Comparison of ENCODE assay signal across 12 mouse cellular contexts in the genomic region with DNA sequence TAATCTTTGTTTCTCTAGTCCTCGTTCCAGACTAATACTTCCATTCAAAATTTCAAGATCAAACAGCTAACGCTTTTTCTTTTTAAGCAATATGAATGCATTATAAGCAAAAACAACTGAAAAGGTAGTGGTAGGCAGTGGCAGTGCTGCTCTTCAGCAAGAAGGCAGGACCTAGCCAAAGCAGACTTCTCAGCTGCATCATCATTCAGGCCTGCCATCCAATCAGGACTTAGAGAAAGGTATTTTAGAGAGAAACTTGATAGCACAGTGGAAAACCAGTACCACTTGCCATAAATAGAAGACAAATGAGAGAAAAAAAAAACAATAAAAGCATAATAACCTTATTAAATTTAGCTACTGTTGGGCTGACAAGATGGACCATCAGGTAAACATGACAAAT. TPM values are rescaled to one million over a fixed set of nuclear protein-coding genes. Genes with fewer than 3 reads are reported as not detected.
DNase-seq lines count a peak whose midpoint lies in the region; ATAC-seq and TF ChIP-seq lines count a peak whose summit lies in the region.
"Had no signal": no experiment of that assay in that cellular context is flagged by ENCODE, and none has a peak within 500 bp of the region (broad histone marks: within the 10 kb centered on the region; RNA-seq: fewer than 3 reads in every experiment).

No protein-coding gene starts in this region.

- no peak overlapping the region for H3K27ac ChIP-seq in lung, embryonic 14.5 days (ENCODE audit: low read depth)
- no peak overlapping the region for H3K27ac ChIP-seq in embryonic facial prominence, embryonic 13.5 days
- H3K27ac ChIP-seq in limb, embryonic 13.5 days, result no peak overlapping the region
- no peak overlapping the region for H3K27ac ChIP-seq in neural tube, embryonic 13.5 days (replicated peaks)

- no peak for ATAC-seq in lung, embryonic 14.5 days (ENCODE audit: insufficient read depth)
- ATAC-seq in embryonic facial prominence, embryonic 13.5 days (ENCODE audit: insufficient number of reproducible peaks, insufficient read depth, low FRiP score, low TSS enrichment, low read depth), result no peak
- no peak for ATAC-seq in limb, embryonic 13.5 days (ENCODE audit: low FRiP score, low read depth)
- no peak for ATAC-seq in neural tube, embryonic 13.5 days (ENCODE audit: low read depth)

- H3K9me3 ChIP-seq in lung, embryonic 14.5 days (ENCODE audit: low read depth, low read length), result no peaks in the 10 kb centered on the region
- H3K9me3 ChIP-seq in embryonic facial prominence, embryonic 13.5 days, result no peaks in the 10 kb centered on the region
- H3K9me3 ChIP-seq in limb, embryonic 13.5 days, result no peaks in the 10 kb centered on the region
- no peaks in the 10 kb centered on the region for H3K9me3 ChIP-seq in neural tube, embryonic 13.5 days

- peak overlapping the region; percentile 87; the same call in 1 of the 2 replicates for H3K4me2 ChIP-seq in lung, embryonic 14.5 days
- peak overlapping the region; percentile 96 for H3K4me2 ChIP-seq in embryonic facial prominence, embryonic 13.5 days
- H3K4me2 ChIP-seq in limb, embryonic 13.5 days (replicated peaks), result peak overlapping the region; percentile 97
- peak overlapping the region; percentile 91 for H3K4me2 ChIP-seq in neural tube, embryonic 13.5 days

- 83% methylated on average over 2 of the region's 2 CpGs for WGBS in lung, embryonic 14.5 days
- WGBS in embryonic facial prominence, embryonic 13.5 days, result 80% methylated on average over 2 of the region's 2 CpGs
- 83% methylated on average over 2 of the region's 2 CpGs for WGBS in limb, embryonic 13.5 days
- 86% methylated on average over 2 of the region's 2 CpGs for WGBS in neural tube, embryonic 13.5 days

- no peak overlapping the region for H3K9ac ChIP-seq in lung, embryonic 14.5 days
- no peak overlapping the region for H3K9ac ChIP-seq in embryonic facial prominence, embryonic 13.5 days
- H3K9ac ChIP-seq in limb, embryonic 13.5 days, result no peak overlapping the region
- peak overlapping the region; percentile 50 for H3K9ac ChIP-seq in neural tube, embryonic 13.5 days

- peaks cover 4% of the 10 kb centered on the region; the same call in 1 of the 2 replicates for H3K36me3 ChIP-seq in lung, embryonic 14.5 days (ENCODE audit: insufficient read depth)
- 0 out of 2 replicates have a peak, but pooled peaks cover 7% of the 10 kb centered on the region for H3K36me3 ChIP-seq in embryonic facial prominence, embryonic 13.5 days
- peaks cover 23% of the 10 kb centered on the region for H3K36me3 ChIP-seq in limb, embryonic 13.5 days
- H3K36me3 ChIP-seq in neural tube, embryonic 13.5 days, result no peaks in the 10 kb centered on the region

- DNase-seq in lung, embryonic 14.5 days, result peak; percentile 12
- no peak for DNase-seq in lung, postnatal 25 days (ENCODE audit: low spot score)
- DNase-seq in lung, postnatal 14 days, result no peak
- no peak for DNase-seq in c-Kit-positive CD71-positive TER-119-positive erythroid progenitor cells, embryonic 14.5 days (ENCODE audit: low spot score)
- DNase-seq: adrenal gland, postnatal 14 days; cerebellum, postnatal 10 days; gastrocnemius, postnatal 14 days; right cerebral cortex, postnatal 25 days; thymus, postnatal 14 days had no signal

- H3K27me3 ChIP-seq in lung, embryonic 14.5 days (ENCODE audit: insufficient read depth, low read length), result no peaks in the 10 kb centered on the region; the same call in 1 of the 2 replicates
- H3K27me3 ChIP-seq in embryonic facial prominence, embryonic 13.5 days, result no peaks in the 10 kb centered on the region
- H3K27me3 ChIP-seq in limb, embryonic 13.5 days, result peaks cover 10% of the 10 kb centered on the region; the same call in 1 of the 2 replicates
- H3K27me3 ChIP-seq in neural tube, embryonic 13.5 days, result no peaks in the 10 kb centered on the region; the same call in 1 of the 2 replicates

- no peak overlapping the region for H3K4me3 ChIP-seq in lung, embryonic 14.5 days (ENCODE audit: low read depth, low read length)
- H3K4me3 ChIP-seq in embryonic facial prominence, embryonic 13.5 days, result no peak overlapping the region
- H3K4me3 ChIP-seq in limb, embryonic 13.5 days, result no peak overlapping the region
- H3K4me3 ChIP-seq in neural tube, embryonic 13.5 days, result peak overlapping the region; percentile 91

- no peak for TF ChIP-seq CTCF in lung, embryonic 14.5 days (IDR thresholded peaks at IDR 0.05; ENCODE audit: low read depth)

- H3K4me1 ChIP-seq in lung, embryonic 14.5 days (ENCODE audit: insufficient read depth), result 0 out of 2 replicates have a peak, but pooled peaks cover 5% of the 10 kb centered on the region
- peaks cover 31% of the 10 kb centered on the region for H3K4me1 ChIP-seq in embryonic facial prominence, embryonic 13.5 days
- H3K4me1 ChIP-seq in limb, embryonic 13.5 days, result peaks cover 30% of the 10 kb centered on the region
- peaks cover 44% of the 10 kb centered on the region for H3K4me1 ChIP-seq in neural tube, embryonic 13.5 days (replicated peaks)

RNA-seq across cellular contexts. Expression of a gene that starts 2.0 kb away (rescaled TPM):
- polyA plus RNA-seq in lung, embryonic 14.5 days (2014; fragmentation: Nextera tagmentation; extraction: Ambion mirVana), result 3.2 and 3.5 TPM in 2 replicates
- polyA plus RNA-seq in embryonic facial prominence, embryonic 13.5 days (2015; fragmentation: Nextera tagmentation; extraction: Ambion mirVana), result 2.4 TPM in 2 replicates
- polyA plus RNA-seq in limb, embryonic 13.5 days (2015; fragmentation: Nextera tagmentation; extraction: Ambion mirVana), result 1.9 and 2.3 TPM in 2 replicates
- polyA plus RNA-seq in neural tube, embryonic 13.5 days (2015; fragmentation: Nextera tagmentation; extraction: Ambion mirVana), result 3.0 and 3.4 TPM in 2 replicates

RNA-seq across cellular contexts. Expression of a gene that starts 29.2 kb away (rescaled TPM):
- 6.4 and 9.9 TPM in 2 replicates for polyA plus RNA-seq in lung, embryonic 14.5 days (2014; fragmentation: Nextera tagmentation; extraction: Ambion mirVana)
- 0.98 and 1.2 TPM in 2 replicates for polyA plus RNA-seq in embryonic facial prominence, embryonic 13.5 days (2015; fragmentation: Nextera tagmentation; extraction: Ambion mirVana)
- 0.17 and 0.18 TPM in 2 replicates for polyA plus RNA-seq in limb, embryonic 13.5 days (2015; fragmentation: Nextera tagmentation; extraction: Ambion mirVana)
- polyA plus RNA-seq in neural tube, embryonic 13.5 days (2015; fragmentation: Nextera tagmentation; extraction: Ambion mirVana), result 0.15 TPM in 1 of 2 replicates, not detected in the other
